Mouse (Mus musculus) frontal cortex, postnatal 10 days (tissue): ENCODE results near the gene Alox5.

Source experiments
- DNase-seq, 2 experiments: peaks; one replicate each; pipeline ENCODE4 v3.0.0; 2022; ENCODE audit warnings: low spot score in 2 of 2, mixed read lengths in 1 of 2

Alox5 gene

GRCm38 (mm10) chr6:116417518-116418315 is 43.3 kb downstream of the Alox5 start:
- no peak for DNase-seq

GRCm38 (mm10) chr6:116416000-116416552 is 44.9 kb downstream of the Alox5 start:
- no peak for DNase-seq

GRCm38 (mm10) chr6:116415126-116415676 is 45.8 kb downstream of the Alox5 start:
- no peak for DNase-seq

GRCm38 (mm10) chr6:116412546-116413325 is 48.2 kb downstream of the Alox5 start:
- no peak for DNase-seq

- no peak for DNase-seq
Observed at GRCm38 (mm10) chr6:116411716-116412115, 49.3 kb downstream of the Alox5 start.

GRCm38 (mm10) chr6:116410436-116410835 is 50.5 kb downstream of the Alox5 start:
- no peak for DNase-seq

GRCm38 (mm10) chr6:116407956-116408657 is 52.9 kb downstream of the Alox5 start:
- DNase-seq = no peak

- DNase-seq = no peak
Observed at GRCm38 (mm10) chr6:116407216-116407615, 53.8 kb downstream of the Alox5 start.

- no peak for DNase-seq
Observed at GRCm38 (mm10) chr6:116406680-116407079, 54.3 kb downstream of the Alox5 start.

- no peak for DNase-seq
Observed at GRCm38 (mm10) chr6:116406152-116406551, 54.8 kb downstream of the Alox5 start.

GRCm38 (mm10) chr6:116405715-116406114 is 55.3 kb downstream of the Alox5 start:
- no peak for DNase-seq

GRCm38 (mm10) chr6:116405243-116405642 is 55.7 kb downstream of the Alox5 start:
- DNase-seq = no peak

GRCm38 (mm10) chr6:116402426-116402825 is 58.6 kb downstream of the Alox5 start:
- DNase-seq = no peak

GRCm38 (mm10) chr6:116401746-116402423 is 59.1 kb downstream of the Alox5 start:
- DNase-seq = no peak

- DNase-seq = no peak
Observed at GRCm38 (mm10) chr6:116398136-116398535, 62.8 kb downstream of the Alox5 start.

GRCm38 (mm10) chr6:116397621-116398020 is 63.4 kb downstream of the Alox5 start:
- no peak for DNase-seq

- DNase-seq = no peak
Observed at GRCm38 (mm10) chr6:116394916-116395648, 65.9 kb downstream of the Alox5 start.

- DNase-seq = no peak
Observed at GRCm38 (mm10) chr6:116389481-116389880, 71.5 kb downstream of the Alox5 start.

GRCm38 (mm10) chr6:116388068-116388467 is 72.9 kb downstream of the Alox5 start:
- no peak for DNase-seq

GRCm38 (mm10) chr6:116386506-116386905 is 74.5 kb downstream of the Alox5 start:
- no peak for DNase-seq
